Mouse (Mus musculus) small intestine, adult 2 months (tissue): ENCODE measurements around the gene Arl15. TPM values are rescaled to one million over a fixed set of nuclear protein-coding genes. Genes with fewer than 3 reads are reported as not detected.

Source experiments
- H3K27ac ChIP-seq: fragments of 200-500 bp; 2 replicates; pipeline ENCODE4 v1.5.1; 2012; ENCODE audit warnings: low read depth, low read length, control low read depth, inconsistent platforms; ENCODE audit not compliant: insufficient read depth
- H3K27me3 ChIP-seq: fragments of 200-500 bp; 2 replicates; pipeline ENCODE4 v1.6.1; 2012; ENCODE audit warnings: mild to moderate bottlenecking, moderate library complexity, low read length, inconsistent platforms; ENCODE audit not compliant: control insufficient read depth, insufficient read depth
- H3K36me3 ChIP-seq: fragments of 200-500 bp; 2 replicates; pipeline ENCODE4 v1.6.1; 2012; ENCODE audit warnings: mild to moderate bottlenecking, low read length, control low read depth, inconsistent platforms; ENCODE audit not compliant: control insufficient read depth, insufficient read depth
- H3K4me1 ChIP-seq: fragments of 200-500 bp; 2 replicates; pipeline ENCODE4 v1.6.1; 2012; ENCODE audit warnings: low read length, inconsistent platforms, mixed read lengths; ENCODE audit not compliant: control insufficient read depth, insufficient read depth, insufficient read length
- H3K4me3 ChIP-seq: fragments of 200-500 bp; 2 replicates; pipeline ENCODE4 v1.5.1; 2012; ENCODE audit warnings: low read depth, mild to moderate bottlenecking, control low read depth, inconsistent platforms, low read length, moderate library complexity
- CTCF ChIP-seq: fragments of 200-500 bp; IDR thresholded peaks from 2 replicates; pipeline ENCODE4 v1.5.1; 2012; ENCODE audit warnings: low read depth, mild to moderate bottlenecking, control low read depth, inconsistent platforms, low read length, moderate library complexity, mixed read lengths; ENCODE audit not compliant: insufficient replicate concordance, insufficient read length; ENCODE audit errors: extremely low read depth
- POLR2A ChIP-seq: fragments of 200-500 bp; IDR thresholded peaks from 2 replicates; pipeline ENCODE4 v1.6.1; 2012; ENCODE audit warnings: low read depth, mild to moderate bottlenecking, control low read depth, inconsistent platforms, low read length, moderate library complexity
- whole genome bisulfite sequencing: fragments of 180-500 bp; shearing (Covaris S2); methylation state at CpG from one replicate; pipeline ENCODE4 v1.1.7; 2018; 5-methylcytosine and 5-hydroxymethylcytosine counted together
- polyA plus RNA-seq: library from polyadenylated mRNA; depleted of rRNA; stranded (reverse); fragments of >200 nt; gene quantifications from 2 replicates; pipeline ENCODE4 v1.2.3, GENCODE M21; 2012; rRNA removed

The Arl15 gene
- polyA plus RNA-seq, 1 experiment = 2.0 TPM

DNA sequence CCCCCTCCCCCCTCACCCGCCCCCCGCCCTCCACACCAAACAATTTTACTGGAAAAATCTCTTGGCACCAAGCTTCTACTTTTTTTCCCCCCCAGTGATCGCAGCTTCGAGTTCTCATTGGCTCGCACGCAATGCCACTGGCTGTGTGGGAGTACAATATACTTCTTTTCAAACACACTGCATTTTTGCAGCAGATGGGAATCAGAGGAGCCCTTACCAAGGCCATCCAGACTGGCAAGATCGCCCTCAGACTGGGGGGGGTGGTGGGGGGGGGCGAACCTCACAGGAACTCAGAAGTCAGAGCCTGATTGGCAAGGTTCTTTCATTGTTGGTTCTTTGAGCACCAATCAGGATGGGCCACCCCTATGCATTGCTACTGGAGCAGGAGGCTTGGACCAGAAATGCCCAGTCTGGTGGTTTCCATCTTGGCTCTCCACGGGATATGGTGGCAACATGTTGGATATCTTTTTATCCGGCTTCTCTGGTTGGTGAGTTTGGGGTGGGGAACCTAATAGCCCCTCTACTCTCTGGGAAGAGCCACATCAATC lies 404.0 kb downstream of the Arl15 start:
- no peaks in the 10 kb centered on the region for H3K27me3 ChIP-seq
- TF ChIP-seq POLR2A (no peak), CTCF (no peak)
- WGBS = 90% methylated on average over 10 of the region's 10 CpGs

DNA sequence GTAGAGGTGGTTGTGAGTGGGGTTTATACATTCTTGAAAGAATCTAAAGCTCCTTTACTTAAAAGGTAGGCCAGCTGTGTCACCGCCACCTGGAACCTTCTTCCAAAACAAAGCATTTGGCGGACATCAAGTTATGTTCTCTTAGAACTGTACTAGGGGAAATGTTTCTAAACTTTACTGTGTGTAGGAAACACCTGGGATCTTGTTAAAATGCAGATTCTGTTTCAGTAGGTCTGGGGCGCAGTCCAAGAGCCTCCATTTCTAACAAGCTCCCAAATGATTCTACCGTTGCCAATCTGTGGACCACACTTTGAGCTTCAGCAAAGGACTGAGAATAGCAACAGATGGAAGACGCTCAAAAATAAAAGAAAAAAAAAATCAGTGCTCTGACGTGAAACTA lies 405.4 kb downstream of the Arl15 start:
- Histone ChIP-seq H3K27me3 (no peaks in the 10 kb centered on the region), H3K4me1 (no peaks in the 10 kb centered on the region), H3K27ac (no peak overlapping the region), H3K36me3 (no peaks in the 10 kb centered on the region), H3K4me3 (no peak overlapping the region)
- 87% methylated on average over 6 of the region's 6 CpGs for WGBS
- TF ChIP-seq POLR2A = no peak
- no peak for TF ChIP-seq CTCF

More for the DNA sequence above, 404.0 kb downstream of the Arl15 start:
- H3K36me3 ChIP-seq = no peaks in the 10 kb centered on the region
- H3K27ac ChIP-seq = no peak overlapping the region
- H3K4me3 ChIP-seq = no peak overlapping the region
- no peaks in the 10 kb centered on the region for H3K4me1 ChIP-seq

DNA sequence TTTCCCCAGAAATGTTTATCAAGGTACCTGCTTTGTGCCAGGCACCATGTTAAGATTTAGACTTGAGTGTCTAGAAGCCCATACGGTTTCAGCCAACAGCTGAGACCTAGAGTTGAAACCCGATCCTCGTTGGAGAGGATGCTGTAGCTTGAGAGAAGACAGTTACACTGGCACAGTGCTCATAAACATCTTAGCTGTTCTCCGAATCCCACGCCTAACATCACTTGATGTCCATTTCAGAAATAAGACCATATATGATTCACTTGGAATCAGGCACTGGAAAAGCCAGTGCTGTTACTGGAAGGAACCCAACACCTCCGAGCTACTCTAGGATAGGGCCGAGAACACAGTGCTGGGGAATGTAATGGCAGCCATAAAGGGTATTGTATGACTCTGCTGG lies 406.2 kb downstream of the Arl15 start:
- Histone ChIP-seq H3K36me3 (no peaks in the 10 kb centered on the region), H3K27ac (no peak overlapping the region), H3K4me3 (no peak overlapping the region), H3K27me3 (no peaks in the 10 kb centered on the region), H3K4me1 (no peaks in the 10 kb centered on the region)
- 82% methylated on average over 7 of the region's 7 CpGs for WGBS
- TF ChIP-seq CTCF = no peak
- no peak for TF ChIP-seq POLR2A

DNA sequence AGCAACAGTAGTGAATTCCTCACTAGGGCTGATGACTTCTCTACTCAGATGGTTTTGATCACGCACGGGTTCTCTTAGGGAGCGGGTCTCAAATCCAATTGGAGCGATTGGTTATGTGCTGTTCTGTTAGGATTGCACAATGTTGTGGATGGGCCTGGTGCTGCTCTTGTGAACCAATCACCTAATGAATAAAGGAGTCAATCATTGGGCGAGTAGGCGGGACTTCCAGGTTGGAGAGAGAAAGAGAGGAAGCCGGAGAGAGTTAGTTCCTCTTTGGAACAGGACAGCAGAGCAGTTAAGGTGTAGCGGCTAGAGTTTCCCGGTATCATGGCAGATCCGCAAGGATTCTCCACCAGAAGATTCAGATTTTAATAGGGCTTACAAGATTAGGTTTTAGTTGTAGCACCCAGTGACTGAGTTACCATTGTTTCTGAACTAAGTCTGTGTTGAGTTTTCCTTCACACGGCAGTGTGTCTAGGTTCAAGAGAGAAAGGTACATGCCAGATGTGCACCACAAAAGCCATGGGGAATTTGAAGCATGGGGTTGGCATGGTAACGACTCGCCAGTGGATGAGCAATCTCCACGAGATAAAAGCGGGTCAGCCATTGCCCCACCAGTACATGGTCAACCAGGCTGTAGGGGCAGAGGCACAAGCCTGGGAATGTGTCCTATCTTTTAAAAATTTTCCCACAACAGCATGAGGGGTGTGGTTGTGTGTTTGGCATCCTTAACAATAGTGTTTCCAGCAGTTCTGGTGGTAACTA lies 408.7 kb downstream of the Arl15 start:
- no peaks in the 10 kb centered on the region for H3K27me3 ChIP-seq
- no peak overlapping the region for H3K27ac ChIP-seq
- H3K4me3 ChIP-seq = no peak overlapping the region
- no peaks in the 10 kb centered on the region for H3K36me3 ChIP-seq
- TF ChIP-seq POLR2A = no peak
- TF ChIP-seq CTCF = no peak
- H3K4me1 ChIP-seq = no peaks in the 10 kb centered on the region
- 89% methylated on average over 15 of the region's 15 CpGs for WGBS

Other genes starting within 250 kb of the Arl15 start
- 9.2 and 11.1 TPM in 2 replicates for gene Snx18, start 175.9 kb upstream of the Arl15 start, polyA plus RNA-seq
- not detected in 2 replicates for gene Hspb3, start 130.8 kb upstream of the Arl15 start, polyA plus RNA-seq